Mouse (Mus musculus): ENCODE measurements around the gene Mfsd2a. TPM values are rescaled to one million over a fixed set of nuclear protein-coding genes. Genes with fewer than 3 reads are reported as not detected.
"Not testable (repeated sequence)": the region's sequence is repeated elsewhere in the genome, so short reads cannot be mapped to it uniquely, and the experiment has no call there.

Gene Mfsd2a
- polyA plus RNA-seq, 1 experiment from 2014 or later = not detected

GRCm38 (mm10) chr4:122991177-122991576 lies 30.2 kb upstream of the Mfsd2a start:
- no peak overlapping the region for H3K4me2 ChIP-seq (ENCODE audit: low read depth, low read length)
- TF ChIP-seq EP300 (IDR thresholded peaks at IDR 0.05; ENCODE audit: low read depth) = no peak
- TF ChIP-seq CTCF (IDR thresholded peaks at IDR 0.05; ENCODE audit: low read depth) = no peak
- ATAC-seq (no peak), DNase-seq (no peak)
- no peak overlapping the region for H3K9ac ChIP-seq (replicated peaks)
- no peaks in the 10 kb centered on the region for H3K36me3 ChIP-seq (replicated peaks; ENCODE audit: insufficient read depth, low read length)
- no peaks in the 10 kb centered on the region; the same call in 1 of the 2 replicates for H3K4me1 ChIP-seq (ENCODE audit: insufficient read depth)
- peaks cover 14% of the 10 kb centered on the region for H3K27me3 ChIP-seq (ENCODE audit: insufficient read depth, low read length)
- WGBS (ENCODE audit: insufficient replicate concordance) = 39% methylated on average over 1 of the region's 1 CpGs
- H3K4me3 ChIP-seq (ENCODE audit: low read depth, low read length) = no peak overlapping the region
- no peak overlapping the region for H3K27ac ChIP-seq (ENCODE audit: low read depth)
- no peaks in the 10 kb centered on the region for H3K9me3 ChIP-seq (ENCODE audit: low read length)

- 48% methylated on average over 3 of the region's 3 CpGs for WGBS (ENCODE audit: insufficient replicate concordance)
- peak; percentile 52 for TF ChIP-seq CTCF (IDR thresholded peaks at IDR 0.05; ENCODE audit: low read depth)
- not testable (repeated sequence) for H3K4me3 ChIP-seq (ENCODE audit: low read depth, low read length); DNase-seq; H3K4me2 ChIP-seq (ENCODE audit: low read depth, low read length); H3K27ac ChIP-seq (ENCODE audit: low read depth); ATAC-seq; H3K36me3 ChIP-seq (replicated peaks; ENCODE audit: insufficient read depth, low read length); H3K9me3 ChIP-seq (ENCODE audit: low read length); H3K9ac ChIP-seq (replicated peaks); H3K4me1 ChIP-seq (ENCODE audit: insufficient read depth)
- H3K27me3 ChIP-seq (ENCODE audit: insufficient read depth, low read length) = peaks cover 13% of the 10 kb centered on the region
These were observed 27.0 kb upstream of the Mfsd2a start for GRCm38 (mm10) chr4:122988004-122988403.

- no peak overlapping the region for H3K4me2 ChIP-seq (ENCODE audit: low read depth, low read length)
- WGBS (ENCODE audit: insufficient replicate concordance) = 53% methylated on average over 4 of the region's 4 CpGs
- no peak for DNase-seq
These were observed 26.4 kb upstream of the Mfsd2a start for GRCm38 (mm10) chr4:122987421-122987820.

GRCm38 (mm10) chr4:122985110-122985509 lies 24.1 kb upstream of the Mfsd2a start:
- WGBS (ENCODE audit: insufficient replicate concordance) = 23% methylated on average over 8 of the region's 8 CpGs
- ATAC-seq = peak; percentile 86
- DNase-seq = peak; percentile 44

More at GRCm38 (mm10) chr4:122987421-122987820, 26.4 kb upstream of the Mfsd2a start:
- no peak overlapping the region for H3K4me3 ChIP-seq (ENCODE audit: low read depth, low read length)
- peaks cover 13% of the 10 kb centered on the region for H3K27me3 ChIP-seq (ENCODE audit: insufficient read depth, low read length)
- no peak for ATAC-seq
- H3K4me1 ChIP-seq (ENCODE audit: insufficient read depth) = no peaks in the 10 kb centered on the region
- H3K36me3 ChIP-seq (replicated peaks; ENCODE audit: insufficient read depth, low read length) = no peaks in the 10 kb centered on the region
- H3K9ac ChIP-seq (replicated peaks) = no peak overlapping the region
- H3K27ac ChIP-seq (ENCODE audit: low read depth) = no peak overlapping the region
- H3K9me3 ChIP-seq (ENCODE audit: low read length) = no peaks in the 10 kb centered on the region
- TF ChIP-seq EP300 (IDR thresholded peaks at IDR 0.05; ENCODE audit: low read depth) = no peak
- no peak for TF ChIP-seq CTCF (IDR thresholded peaks at IDR 0.05; ENCODE audit: low read depth)

GRCm38 (mm10) chr4:122983486-122984261 lies 22.7 kb upstream of the Mfsd2a start:
- no peak for TF ChIP-seq EP300 (IDR thresholded peaks at IDR 0.05; ENCODE audit: low read depth)
- TF ChIP-seq CTCF (IDR thresholded peaks at IDR 0.05; ENCODE audit: low read depth) = no peak
- Histone ChIP-seq H3K4me1 (ENCODE audit: insufficient read depth) (no peaks in the 10 kb centered on the region), H3K9ac (replicated peaks) (no peak overlapping the region), H3K4me3 (ENCODE audit: low read depth, low read length) (0 out of 2 replicates have a peak overlapping the region, but pooled peaks have one; percentile 10), H3K27ac (ENCODE audit: low read depth) (no peak overlapping the region), H3K9me3 (ENCODE audit: low read length) (no peaks in the 10 kb centered on the region), H3K36me3 (replicated peaks; ENCODE audit: insufficient read depth, low read length) (no peaks in the 10 kb centered on the region), H3K4me2 (ENCODE audit: low read depth, low read length) (peak overlapping the region; percentile 40), H3K27me3 (ENCODE audit: insufficient read depth, low read length) (peaks cover 17% of the 10 kb centered on the region)
- DNase-seq (no peak), ATAC-seq (0 out of 2 replicates have a peak, but pooled peaks have one; percentile 23)
- WGBS (ENCODE audit: insufficient replicate concordance) = 18% methylated on average over 17 of the region's 17 CpGs

More at GRCm38 (mm10) chr4:122985110-122985509, 24.1 kb upstream of the Mfsd2a start:
- H3K36me3 ChIP-seq (replicated peaks; ENCODE audit: insufficient read depth, low read length) = no peaks in the 10 kb centered on the region
- H3K27me3 ChIP-seq (ENCODE audit: insufficient read depth, low read length) = peaks cover 17% of the 10 kb centered on the region
- H3K4me3 ChIP-seq (ENCODE audit: low read depth, low read length) = no peak overlapping the region
- H3K9ac ChIP-seq (replicated peaks) = no peak overlapping the region
- no peaks in the 10 kb centered on the region for H3K9me3 ChIP-seq (ENCODE audit: low read length)
- H3K4me1 ChIP-seq (ENCODE audit: insufficient read depth) = no peaks in the 10 kb centered on the region
- TF ChIP-seq EP300 (IDR thresholded peaks at IDR 0.05; ENCODE audit: low read depth) = no peak
- peak; percentile 90 for TF ChIP-seq CTCF (IDR thresholded peaks at IDR 0.05; ENCODE audit: low read depth)
- H3K4me2 ChIP-seq (ENCODE audit: low read depth, low read length) = no peak overlapping the region
- no peak overlapping the region for H3K27ac ChIP-seq (ENCODE audit: low read depth)

GRCm38 (mm10) chr4:122982537-122982936 lies 21.5 kb upstream of the Mfsd2a start:
- ATAC-seq (no peak), DNase-seq (no peak)
- Histone ChIP-seq H3K27ac (ENCODE audit: low read depth) (no peak overlapping the region), H3K4me1 (ENCODE audit: insufficient read depth) (no peaks in the 10 kb centered on the region), H3K9me3 (ENCODE audit: low read length) (no peaks in the 10 kb centered on the region), H3K4me2 (ENCODE audit: low read depth, low read length) (no peak overlapping the region), H3K4me3 (ENCODE audit: low read depth, low read length) (no peak overlapping the region), H3K27me3 (ENCODE audit: insufficient read depth, low read length) (peaks cover 17% of the 10 kb centered on the region), H3K36me3 (replicated peaks; ENCODE audit: insufficient read depth, low read length) (no peaks in the 10 kb centered on the region), H3K9ac (replicated peaks) (no peak overlapping the region)
- TF ChIP-seq EP300 (IDR thresholded peaks at IDR 0.05; ENCODE audit: low read depth) (no peak), CTCF (IDR thresholded peaks at IDR 0.05; ENCODE audit: low read depth) (no peak)
- 56% methylated on average over 3 of the region's 3 CpGs for WGBS (ENCODE audit: insufficient replicate concordance)
